Mouse (Mus musculus) bone marrow, adult 2 months (tissue): Measurements from ENCODE around the gene Ccdc148. TPM values are rescaled to one million over a fixed set of nuclear protein-coding genes. Genes with fewer than 3 reads are reported as not detected.

Source experiments
- H3K27ac ChIP-seq: fragments of 200-500 bp; 2 replicates; pipeline ENCODE4 v1.5.1; 2012; ENCODE audit warnings: low read depth, mild to moderate bottlenecking, control low read depth, inconsistent platforms, low read length; ENCODE audit not compliant: control insufficient read depth, poor library complexity, insufficient read depth
- H3K4me1 ChIP-seq: fragments of 200-500 bp; 2 replicates; pipeline ENCODE4 v1.6.1; 2011; ENCODE audit warnings: low read length; ENCODE audit not compliant: control insufficient read depth, insufficient read depth
- H3K4me3 ChIP-seq: fragments of 200-500 bp; replicated peaks from 2 replicates; pipeline ENCODE3; 2011; ENCODE audit warnings: mild to moderate bottlenecking, low read depth, low read length, control low read depth; ENCODE audit not compliant: control insufficient read depth
- CTCF ChIP-seq: fragments of 200-500 bp; IDR thresholded peaks from 2 replicates; pipeline ENCODE4 v1.5.1; 2011; ENCODE audit warnings: low read length, control low read depth; ENCODE audit not compliant: control insufficient read depth, insufficient read depth
- POLR2A ChIP-seq: fragments of 200-500 bp; IDR thresholded peaks from 2 replicates; pipeline ENCODE4 v1.6.1; 2011; ENCODE audit warnings: low read depth, mild to moderate bottlenecking, control low read depth, low read length, borderline replicate concordance; ENCODE audit not compliant: control insufficient read depth
- WGBS: fragments of 180-500 bp; shearing (Covaris S2); methylation state at CpG from one replicate; pipeline ENCODE4 v1.1.7; 2018; 5-methylcytosine and 5-hydroxymethylcytosine counted together
- polyA plus RNA-seq: library from polyadenylated mRNA; stranded (reverse); fragments of >200 nt; gene quantifications from 2 replicates; pipeline ENCODE4 v1.2.4, GENCODE M21; 2011; ENCODE audit warnings: low replicate concordance; ENCODE audit not compliant: missing spikeins, insufficient read depth, insufficient read length

Ccdc148 gene
- polyA plus RNA-seq, 1 experiment: 0.87 TPM

- 53% methylated on average over 7 of the region's 7 CpGs for WGBS
- Histone ChIP-seq H3K4me1 (no peaks in the 10 kb centered on the region), H3K4me3 (no peak overlapping the region), H3K27ac (no peak overlapping the region)
- TF ChIP-seq CTCF (no peak), POLR2A (no peak)
These were observed 330.3 kb downstream of the Ccdc148 start for GRCm38 (mm10) chr2:58829981-58830742.

DNA sequence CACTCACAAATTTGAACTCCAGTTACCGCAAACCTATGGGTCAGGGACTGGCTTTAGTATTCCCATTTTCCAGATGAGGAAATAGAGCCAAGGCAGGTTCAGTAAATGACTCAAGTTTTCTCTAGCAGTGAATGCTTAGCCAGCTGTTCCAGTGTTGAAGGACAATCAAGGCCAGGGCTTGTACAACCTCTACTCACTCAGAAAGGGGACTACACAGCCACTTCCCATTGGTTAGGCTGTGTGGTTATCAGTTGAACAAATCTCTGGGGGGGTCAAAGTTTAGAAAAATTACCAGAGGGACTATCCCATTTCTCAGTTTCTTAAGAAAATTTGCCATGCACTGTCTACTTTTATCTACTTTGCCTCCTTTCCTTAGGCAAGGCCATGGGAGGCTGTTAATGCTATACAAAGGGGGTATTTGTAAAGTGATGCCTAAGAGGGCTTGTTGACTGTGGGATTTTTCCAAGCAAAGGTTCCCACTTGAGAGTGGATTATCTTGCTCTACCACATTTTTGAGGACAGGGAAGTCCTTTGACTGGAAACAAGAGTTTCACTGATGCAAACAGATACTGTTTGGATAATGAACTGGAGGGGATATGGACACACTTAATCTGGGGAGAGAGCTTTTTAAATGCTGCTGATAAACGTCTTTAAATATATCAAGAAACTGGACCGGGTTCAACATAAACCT is 331.4 kb downstream of the Ccdc148 start:
- WGBS: 74% methylated on average over 3 of the region's 3 CpGs

DNA sequence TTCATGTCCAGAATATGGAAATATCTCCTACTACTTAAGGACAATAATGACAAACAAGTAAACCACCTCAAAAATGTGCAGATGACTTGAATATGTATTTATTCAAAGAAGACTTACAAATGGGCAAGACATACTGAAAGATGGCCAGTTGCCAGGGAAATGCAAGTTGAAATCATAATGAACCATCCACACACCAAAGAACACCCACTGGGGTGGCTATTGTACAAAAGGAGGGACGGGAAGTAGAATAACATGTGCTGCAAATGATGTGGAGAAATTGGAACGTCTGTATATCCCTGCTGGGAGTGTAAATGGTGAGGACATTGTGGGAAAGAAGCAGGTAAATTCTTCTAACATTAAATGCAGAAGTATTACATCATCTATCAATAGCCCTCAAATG is 347.5 kb downstream of the Ccdc148 start:
- TF ChIP-seq POLR2A (no peak), CTCF (no peak)
- H3K27ac ChIP-seq: no peak overlapping the region
- H3K4me1 ChIP-seq: no peaks in the 10 kb centered on the region
- H3K4me3 ChIP-seq: no peak overlapping the region
- WGBS: 52% methylated on average over 2 of the region's 2 CpGs

More for the DNA sequence above, 331.4 kb downstream of the Ccdc148 start:
- Histone ChIP-seq H3K4me1 (no peaks in the 10 kb centered on the region), H3K27ac (no peak overlapping the region), H3K4me3 (no peak overlapping the region)
- TF ChIP-seq CTCF (no peak), POLR2A (no peak)

DNA sequence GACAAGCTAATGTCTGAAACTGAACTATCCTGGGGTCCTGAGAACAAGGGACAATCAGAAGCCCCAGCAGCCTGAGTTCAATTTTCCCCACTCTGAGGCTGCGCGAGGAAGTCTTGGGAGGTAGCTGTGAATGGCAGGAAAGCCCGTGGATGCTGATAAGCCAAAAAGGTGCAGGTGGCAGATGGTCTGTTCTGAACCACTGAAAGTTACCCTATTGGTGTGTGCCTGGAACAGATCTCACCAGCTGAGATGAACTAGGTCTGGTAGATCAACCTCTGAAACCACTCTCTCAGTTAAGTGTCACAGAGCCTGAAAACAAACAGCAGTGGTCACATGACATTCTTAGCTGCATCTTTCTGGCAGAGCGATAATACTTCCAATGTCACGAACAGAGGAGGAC is 360.9 kb downstream of the Ccdc148 start:
- Histone ChIP-seq H3K4me3 (no peak overlapping the region), H3K27ac (no peak overlapping the region), H3K4me1 (no peaks in the 10 kb centered on the region)
- WGBS: 58% methylated on average over 5 of the region's 5 CpGs
- TF ChIP-seq CTCF (no peak), POLR2A (no peak)

GRCm38 (mm10) chr2:58799126-58799525 is 361.4 kb downstream of the Ccdc148 start:
- TF ChIP-seq POLR2A (no peak), CTCF (no peak)
- 79% methylated on average over 9 of the region's 9 CpGs for WGBS
- no peak overlapping the region for H3K27ac ChIP-seq
- H3K4me3 ChIP-seq: no peak overlapping the region
- no peaks in the 10 kb centered on the region for H3K4me1 ChIP-seq

DNA sequence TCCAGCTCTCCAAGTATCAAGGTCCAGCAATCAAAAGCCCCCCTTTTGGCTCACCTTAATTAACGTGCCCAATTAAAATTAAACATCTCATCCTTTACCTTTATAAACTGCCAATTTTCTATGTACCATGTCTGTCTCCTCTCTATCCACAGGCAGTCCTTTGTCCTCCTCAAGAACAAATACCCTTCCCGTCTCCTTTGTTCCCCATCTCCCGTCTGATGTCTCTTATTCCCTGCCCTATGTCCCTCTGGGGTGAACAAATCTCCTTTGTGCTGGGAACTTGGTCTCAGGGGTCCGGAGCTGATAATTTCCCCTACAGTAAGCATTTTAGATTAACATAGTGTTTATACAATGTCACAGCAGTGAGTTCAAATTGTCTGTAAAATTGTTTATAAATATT is 363.0 kb downstream of the Ccdc148 start:
- WGBS: 82% methylated on average over 4 of the region's 4 CpGs
- H3K4me3 ChIP-seq: no peak overlapping the region
- no peaks in the 10 kb centered on the region for H3K4me1 ChIP-seq
- H3K27ac ChIP-seq: no peak overlapping the region
- TF ChIP-seq POLR2A: no peak
- no peak for TF ChIP-seq CTCF

DNA sequence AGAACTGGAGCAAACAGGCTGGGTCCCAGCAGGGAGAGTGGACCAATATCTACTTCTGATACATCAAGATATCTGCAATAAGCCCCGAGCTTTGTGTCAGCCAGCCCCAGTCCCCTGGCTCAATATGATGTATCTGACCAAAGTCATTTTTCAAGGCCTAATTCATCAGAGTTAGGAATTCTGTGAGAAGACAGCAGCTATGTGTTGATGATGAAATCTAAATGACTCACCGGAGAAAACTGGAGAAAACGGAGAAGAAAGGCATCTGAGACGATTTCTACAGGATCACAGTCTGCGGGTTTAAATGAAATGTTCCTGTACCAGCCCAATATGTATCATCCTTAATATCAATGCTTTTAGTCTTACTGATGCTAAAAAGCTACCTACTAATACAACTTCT is 365.1 kb downstream of the Ccdc148 start:
- Histone ChIP-seq H3K4me3 (no peak overlapping the region), H3K27ac (no peak overlapping the region), H3K4me1 (no peaks in the 10 kb centered on the region)
- 80% methylated on average over 5 of the region's 5 CpGs for WGBS
- TF ChIP-seq POLR2A: no peak
- TF ChIP-seq CTCF: no peak

- Histone ChIP-seq H3K27ac (no peak overlapping the region), H3K4me3 (no peak overlapping the region), H3K4me1 (no peaks in the 10 kb centered on the region)
- TF ChIP-seq POLR2A: no peak
- TF ChIP-seq CTCF: no peak
- WGBS: 87% methylated on average over 15 of the region's 15 CpGs
These were observed 366.0 kb downstream of the Ccdc148 start for GRCm38 (mm10) chr2:58794489-58794888.

DNA sequence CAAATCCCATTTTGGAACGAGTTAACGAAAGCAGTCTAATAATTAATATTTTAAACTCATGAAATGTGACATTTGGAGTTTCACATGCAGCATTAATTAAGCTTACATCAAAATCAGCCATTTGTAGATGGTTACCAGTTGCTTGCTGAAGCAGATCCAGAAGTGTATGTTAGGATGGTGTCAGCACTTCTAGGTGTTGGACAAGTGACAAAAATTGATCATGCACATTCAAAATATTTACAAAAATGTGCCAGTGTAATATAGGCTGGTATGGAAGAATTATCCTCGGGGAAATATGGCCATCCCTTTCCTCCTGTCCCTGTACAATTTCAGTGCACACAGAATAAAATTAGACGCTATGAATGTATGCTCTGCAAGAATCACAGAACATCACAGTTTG is 370.1 kb downstream of the Ccdc148 start:
- no peak overlapping the region for H3K27ac ChIP-seq
- TF ChIP-seq POLR2A: no peak
- no peak for TF ChIP-seq CTCF
- H3K4me1 ChIP-seq: no peaks in the 10 kb centered on the region
- H3K4me3 ChIP-seq: no peak overlapping the region
- WGBS: 87% methylated on average over 4 of the region's 4 CpGs

- no peak overlapping the region for H3K27ac ChIP-seq
- 79% methylated on average over 7 of the region's 7 CpGs for WGBS
- no peak overlapping the region for H3K4me3 ChIP-seq
- no peak for TF ChIP-seq CTCF
- TF ChIP-seq POLR2A: no peak
- no peaks in the 10 kb centered on the region for H3K4me1 ChIP-seq
These were observed 370.5 kb downstream of the Ccdc148 start for GRCm38 (mm10) chr2:58789934-58790333.
